Mouse (Mus musculus) c-Kit-positive CD71-negative TER-119-negative erythroid progenitor cells, embryonic 14.5 days (primary cell): ENCODE measurements at regions not wholly inside any gene's neighbourhood (a gene's known extent, or its start where the extent isn't known, plus 50 kb on each side); places are given as distances from the start of the nearest gene placed in this dataset.

Source experiments
- DNase-seq: peaks from one replicate; pipeline ENCODE4 v3.0.0-alpha.2; 2013; ENCODE audit warnings: low read depth

DNA sequence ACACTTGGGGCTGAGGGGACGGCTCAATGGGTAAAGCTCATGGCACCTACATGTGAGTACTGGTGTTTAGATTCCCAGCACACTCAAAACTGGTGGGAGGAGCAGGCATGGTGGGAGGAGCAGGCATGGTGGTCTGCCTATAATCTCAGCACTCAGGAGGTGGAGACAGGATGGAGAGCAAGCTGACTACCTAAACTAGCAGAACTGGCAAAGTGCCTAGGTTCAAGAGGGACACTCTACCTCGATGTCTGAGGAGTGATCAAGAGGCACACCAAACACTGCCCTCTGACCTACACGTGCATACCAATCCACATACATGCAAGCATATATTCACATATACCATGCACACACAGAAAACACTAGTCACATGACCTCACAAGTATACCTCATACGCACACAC, 150.7 kb upstream of the Klf14 start:
- DNase-seq = no peak

GRCm38 (mm10) chr6:31112293-31113077, 153.6 kb upstream of the Klf14 start:
- no peak for DNase-seq

- DNase-seq = no peak
These were observed 154.9 kb upstream of the Klf14 start for GRCm38 (mm10) chr6:31113558-31114326.

- no peak for DNase-seq
These were observed 155.8 kb upstream of the Klf14 start for GRCm38 (mm10) chr6:31114336-31115335.

DNA sequence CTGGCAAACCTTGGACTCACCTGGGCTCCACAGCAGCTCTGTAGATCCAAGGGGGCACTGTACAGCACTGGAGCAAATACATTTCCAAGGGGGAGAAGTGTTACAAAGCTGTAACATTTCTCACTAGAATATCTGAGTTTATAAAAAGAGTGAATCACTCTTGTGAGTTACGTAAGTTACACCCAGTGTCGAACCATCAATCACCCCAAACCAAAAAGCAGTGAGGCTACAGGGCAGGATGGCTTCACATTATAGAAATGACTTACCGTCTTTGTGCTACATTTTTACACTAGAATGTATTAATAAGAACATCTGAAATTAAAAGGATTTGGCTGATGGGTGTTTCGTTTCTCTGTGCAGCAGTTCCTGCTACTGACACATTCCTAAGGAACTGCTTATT, 156.7 kb upstream of the Klf14 start:
- DNase-seq = no peak

DNA sequence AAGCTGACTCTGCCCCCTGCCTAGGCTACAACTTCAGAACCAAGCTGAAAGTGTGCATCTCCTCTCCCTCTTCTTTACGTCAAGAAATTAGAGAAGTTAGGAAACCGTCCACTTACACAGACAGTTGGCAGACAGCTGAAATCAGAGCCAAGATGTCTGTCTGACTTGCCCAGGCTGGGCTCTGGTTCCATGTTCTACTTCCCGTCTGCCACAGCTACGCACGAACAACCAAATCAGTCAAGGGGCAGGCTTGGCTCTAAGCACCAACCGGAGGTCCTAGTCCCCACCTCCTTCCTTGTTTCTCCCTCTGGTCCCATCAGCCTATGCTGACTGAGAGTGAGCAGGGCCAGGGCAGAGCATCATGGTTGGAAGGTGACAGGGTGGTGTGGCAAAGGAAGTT, 157.5 kb upstream of the Klf14 start:
- DNase-seq = no peak

- no peak for DNase-seq
These were observed 158.8 kb upstream of the Klf14 start for GRCm38 (mm10) chr6:31117666-31118065.

DNA sequence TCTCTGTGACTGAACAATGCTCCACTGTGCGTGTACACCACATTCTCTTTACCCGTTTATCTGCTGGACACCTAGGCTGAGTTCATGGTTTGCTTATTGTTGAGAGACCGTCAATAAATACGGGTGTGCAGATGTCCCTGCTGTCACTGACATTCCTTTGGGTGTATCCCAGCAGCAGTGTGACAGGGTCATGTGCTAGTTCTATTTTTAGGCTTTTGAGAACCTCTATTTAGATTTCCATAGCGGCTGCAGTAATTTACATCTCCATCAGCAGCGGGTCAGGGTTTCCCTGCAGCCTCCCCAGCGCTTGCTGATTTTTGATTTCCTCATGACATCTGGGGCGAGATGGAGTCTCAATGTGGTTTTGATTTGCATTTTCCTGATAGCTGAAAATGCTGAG, 162.1 kb upstream of the Klf14 start:
- no peak for DNase-seq

- no peak for DNase-seq
These were observed 164.0 kb upstream of the Klf14 start for GRCm38 (mm10) chr6:31122895-31123294.

DNA sequence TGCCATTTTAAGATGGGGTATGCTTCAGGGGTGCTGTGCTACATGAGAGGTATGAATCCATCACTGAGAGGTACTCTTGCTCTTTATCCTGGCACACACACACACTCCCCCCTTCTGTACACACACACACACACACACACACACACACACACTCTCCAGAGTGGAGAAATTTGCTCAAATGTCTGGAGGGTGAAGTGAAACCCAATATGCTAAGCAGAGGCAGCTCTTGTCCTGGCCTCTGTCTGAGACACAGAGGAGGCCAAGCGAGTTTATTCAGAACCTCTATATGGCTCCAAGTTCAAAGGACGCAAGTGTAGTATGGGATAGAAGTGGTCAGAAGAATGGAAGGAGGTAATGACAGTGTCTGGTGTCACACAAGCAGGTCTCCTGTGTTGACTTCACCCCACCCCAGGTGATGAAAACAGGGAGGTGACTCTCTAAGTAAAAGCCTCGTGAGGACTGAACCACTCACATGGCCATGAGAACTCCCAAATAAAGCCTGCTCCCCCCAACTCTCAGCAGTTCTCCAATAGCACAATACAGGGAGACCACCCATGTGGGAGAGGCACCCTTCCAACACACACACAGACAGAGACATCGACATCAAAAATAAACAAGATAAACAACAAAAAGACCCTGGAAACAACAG, 164.6 kb upstream of the Klf14 start:
- no peak for DNase-seq

GRCm38 (mm10) chr6:31124076-31124475, 165.2 kb upstream of the Klf14 start:
- no peak for DNase-seq

DNA sequence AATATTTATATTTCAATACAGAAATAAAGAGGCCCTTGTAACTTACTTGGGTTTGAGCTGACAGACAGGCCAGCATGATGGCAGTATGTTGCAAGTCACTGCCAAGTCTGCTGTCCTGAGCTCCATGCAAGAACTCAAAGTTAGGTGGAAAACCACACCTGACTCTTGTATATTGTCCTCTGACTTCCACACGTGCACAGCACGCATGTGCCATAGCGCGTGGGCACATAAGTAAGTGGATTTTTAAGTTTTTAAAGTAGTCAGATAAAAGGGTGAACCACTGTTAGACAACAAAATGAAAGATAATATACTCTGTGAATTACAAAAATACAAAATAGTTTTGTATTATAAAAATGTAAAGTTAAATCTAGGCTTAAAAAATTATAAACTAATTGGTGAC, 166.0 kb upstream of the Klf14 start:
- DNase-seq = no peak

DNA sequence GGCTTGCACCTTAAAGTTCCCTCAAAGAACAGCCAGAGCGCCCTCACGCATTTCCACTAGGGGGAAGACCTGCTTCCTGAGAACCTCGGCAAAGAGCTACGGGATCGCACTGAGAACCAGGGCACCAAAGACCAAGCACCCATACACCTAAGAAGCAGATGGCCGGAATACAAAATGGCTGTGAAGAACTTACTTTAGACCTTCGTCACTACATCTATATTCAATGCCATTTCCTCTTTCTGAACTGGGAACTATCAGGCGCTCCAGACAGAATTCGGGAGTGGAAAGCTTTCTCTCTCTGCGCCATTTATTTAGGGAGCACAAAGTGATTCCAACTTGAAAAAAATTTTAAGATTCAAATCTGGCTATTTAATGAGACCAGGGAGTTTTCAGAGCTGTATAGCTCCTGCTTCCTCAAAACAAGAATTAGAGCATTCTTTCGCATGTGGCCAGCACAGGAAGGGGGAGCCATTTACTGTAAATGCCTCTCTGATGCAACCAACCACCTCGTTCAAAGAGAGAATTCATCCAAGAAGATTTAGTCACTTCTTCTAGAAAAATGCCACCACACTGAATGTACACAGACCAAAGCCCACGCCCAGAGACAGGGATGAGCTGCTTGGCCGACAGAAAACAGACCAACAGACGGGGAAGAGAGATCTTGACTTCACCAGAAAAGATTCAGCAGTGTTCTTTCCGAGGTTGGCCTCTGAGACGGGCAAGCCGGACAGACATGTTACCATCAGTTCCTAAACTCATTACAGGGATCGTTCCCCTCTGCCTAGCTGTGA, 166.6 kb upstream of the Klf14 start:
- DNase-seq = peak; percentile 70

DNA sequence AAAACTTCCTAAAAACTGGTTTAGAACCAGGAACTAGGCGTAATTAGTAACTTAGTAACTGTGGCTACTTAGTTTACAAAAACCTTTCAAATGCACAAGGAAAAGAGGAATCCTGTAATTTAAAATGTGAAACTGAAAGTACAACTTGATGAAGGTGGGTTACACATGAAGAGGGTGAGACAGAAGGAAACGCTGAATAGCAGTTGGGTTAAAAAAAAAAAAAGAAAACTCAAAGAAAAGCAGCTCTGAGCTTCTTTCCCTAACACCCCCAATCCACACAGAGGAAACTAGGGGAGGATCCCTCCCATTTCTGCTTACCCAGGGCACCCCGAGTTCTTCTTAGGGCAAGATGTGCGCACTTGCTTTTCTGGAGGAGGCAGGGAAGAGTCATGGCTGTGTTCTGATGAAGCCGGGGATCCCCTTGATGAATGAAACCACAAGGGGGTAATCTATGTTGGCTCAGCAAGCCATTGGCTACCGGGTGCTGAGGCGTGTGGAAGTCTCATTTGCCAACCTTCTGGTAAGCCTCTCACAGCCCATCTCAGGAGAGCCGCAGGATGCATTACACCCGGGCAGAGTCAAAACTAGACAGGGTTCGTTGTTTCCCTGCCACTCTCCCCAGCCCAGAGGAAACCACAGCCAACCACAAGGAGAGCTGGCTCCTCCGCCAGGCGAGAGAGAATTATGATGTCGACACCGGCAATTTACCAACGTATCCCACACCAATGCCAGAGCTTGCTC, 167.4 kb upstream of the Klf14 start:
- peak; percentile 80 for DNase-seq

- no peak for DNase-seq
These were observed 170.3 kb upstream of the Klf14 start for GRCm38 (mm10) chr6:31129170-31129569.

GRCm38 (mm10) chr6:31129987-31130386, 171.1 kb upstream of the Klf14 start:
- no peak for DNase-seq

GRCm38 (mm10) chr6:31130522-31130921, 171.6 kb upstream of the Klf14 start:
- DNase-seq = no peak

- no peak for DNase-seq
These were observed 172.8 kb upstream of the Klf14 start for GRCm38 (mm10) chr6:31131716-31132115.

DNA sequence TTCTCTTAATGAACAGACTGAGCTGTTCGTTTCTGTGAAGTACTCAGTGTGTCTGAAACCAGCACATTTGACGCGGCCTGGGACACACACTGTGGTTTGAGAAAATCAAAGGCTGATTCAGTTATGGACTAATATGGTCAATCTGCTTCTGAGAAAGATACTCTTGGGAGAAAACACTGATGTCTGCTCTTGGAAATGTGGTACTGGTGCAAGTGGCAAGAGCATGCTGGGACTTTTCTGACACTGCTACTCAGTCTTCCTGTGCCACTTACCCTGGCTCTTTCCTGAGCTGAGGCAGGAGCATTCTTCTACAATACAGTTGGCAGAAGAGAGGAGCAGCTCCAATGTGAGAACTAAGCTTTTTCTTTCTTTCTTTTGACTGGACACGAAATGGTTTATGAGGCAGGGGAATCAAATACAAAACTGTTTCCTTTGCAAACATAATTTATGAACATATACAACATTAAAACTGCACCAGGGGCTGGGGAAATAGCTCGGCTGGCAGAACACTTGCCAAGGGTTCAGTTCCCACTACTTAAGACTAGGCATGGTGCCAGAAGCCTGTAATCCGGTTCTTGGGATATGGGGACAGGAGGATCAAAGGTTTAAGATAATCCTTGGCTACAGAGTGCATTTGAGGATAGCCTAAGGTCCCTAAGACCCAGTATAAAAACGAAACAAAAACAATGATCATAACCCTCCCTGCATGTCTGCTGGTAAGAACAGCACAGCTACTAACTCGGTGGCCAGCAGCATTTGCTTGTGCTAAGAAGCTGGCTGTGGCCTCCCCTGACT, 173.7 kb upstream of the Klf14 start:
- no peak for DNase-seq
